Mouse (Mus musculus) spleen, postnatal 10 days (tissue): ENCODE measurements around the gene Crybg3.

ENCODE experiments used
- DNase-seq, 2 experiments: peaks; one replicate each; pipeline ENCODE4 v3.0.0; 2021 to 2022; ENCODE audit warnings: low spot score in 2 of 2

Crybg3 gene

DNA sequence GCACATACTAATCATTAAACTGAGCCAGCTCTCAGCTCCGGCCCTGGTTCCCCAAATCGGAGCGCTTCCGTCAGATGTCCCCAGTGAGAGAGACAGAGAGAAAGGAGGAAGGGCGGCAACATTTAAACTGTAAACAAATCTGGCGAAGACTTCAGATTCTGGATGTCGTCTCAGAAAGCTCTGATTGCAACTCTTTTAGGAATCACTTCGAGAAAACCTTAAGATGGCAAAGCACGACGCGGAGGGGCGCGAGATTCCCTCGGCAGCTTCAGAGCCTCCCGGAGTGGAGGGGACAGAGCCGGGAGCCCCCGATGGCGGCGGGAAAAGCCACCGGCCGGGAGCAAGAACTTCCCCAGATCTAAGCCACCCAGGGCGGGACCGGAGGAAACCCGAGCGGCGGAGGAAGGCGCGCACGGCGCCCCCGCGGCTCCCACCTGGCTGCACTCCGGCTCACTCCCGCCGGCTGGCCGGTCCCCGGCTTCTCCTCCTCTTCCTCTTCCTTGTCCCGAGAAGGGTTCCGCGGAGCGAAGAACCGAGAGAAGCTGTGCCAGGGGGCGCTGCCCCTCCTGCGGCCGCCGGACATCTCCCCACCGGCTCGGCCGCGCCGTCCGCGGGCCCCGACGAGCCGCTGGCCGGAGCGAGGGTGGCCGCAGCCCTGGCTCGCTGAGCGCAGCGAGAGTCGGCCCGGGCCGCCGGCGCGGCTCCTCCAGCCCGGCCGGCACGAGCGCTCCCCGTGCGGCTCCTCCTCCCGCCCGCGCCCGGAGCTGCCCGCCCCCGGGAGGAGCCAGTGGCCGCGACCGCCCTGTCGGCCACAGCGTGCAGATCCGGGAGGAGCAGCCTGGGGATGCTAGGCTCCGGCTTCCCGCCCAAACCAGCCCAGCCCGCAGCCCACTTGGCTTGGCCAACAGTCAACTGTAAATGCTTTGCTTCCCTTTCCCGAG is at the start of gene Crybg3:
Gene Crybg3, minus strand, starts transcription at position 669 of the 941 bp plus-strand sequence.
- DNase-seq, result peak; percentile 20 to 45

DNA sequence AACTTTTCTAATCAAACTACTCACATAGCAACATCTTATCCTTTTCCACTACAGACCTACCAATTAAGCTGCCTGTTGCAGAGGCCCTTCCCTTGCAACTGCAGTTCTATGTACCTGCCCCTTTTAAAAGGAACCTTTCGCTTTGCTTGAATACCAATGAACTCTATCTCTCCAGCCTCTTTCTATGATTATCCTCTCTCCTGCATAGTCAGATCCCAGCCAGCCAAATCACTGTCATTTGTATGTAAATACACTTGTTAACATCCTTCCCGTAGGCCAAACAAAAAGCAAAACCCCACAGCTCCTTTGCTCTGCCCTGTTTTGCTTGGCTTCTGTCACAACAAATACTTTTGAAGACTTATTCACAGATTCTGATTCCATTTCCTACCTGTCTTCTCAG is 43.0 kb upstream of the Crybg3 start:
- DNase-seq, result no peak

DNA sequence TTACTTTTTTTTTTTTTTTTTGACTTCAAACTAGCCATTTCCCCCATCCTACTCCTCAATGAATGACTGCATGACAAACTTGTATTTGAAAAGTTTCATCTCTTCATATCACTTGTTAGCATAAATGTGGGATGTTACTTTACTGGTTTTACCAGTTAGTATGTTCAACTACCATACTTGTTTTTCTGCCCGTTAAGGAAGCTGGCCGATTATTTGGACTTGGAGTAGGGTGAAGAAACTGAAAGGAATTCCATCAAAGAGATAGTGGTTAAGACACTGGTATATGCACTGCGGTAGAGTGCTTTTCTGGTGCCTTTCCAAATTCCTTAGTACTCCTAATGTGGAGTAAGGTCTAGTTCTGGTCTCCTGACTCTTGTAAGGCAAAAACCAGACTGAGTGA is 39.2 kb upstream of the Crybg3 start:
- DNase-seq, result no peak

DNA sequence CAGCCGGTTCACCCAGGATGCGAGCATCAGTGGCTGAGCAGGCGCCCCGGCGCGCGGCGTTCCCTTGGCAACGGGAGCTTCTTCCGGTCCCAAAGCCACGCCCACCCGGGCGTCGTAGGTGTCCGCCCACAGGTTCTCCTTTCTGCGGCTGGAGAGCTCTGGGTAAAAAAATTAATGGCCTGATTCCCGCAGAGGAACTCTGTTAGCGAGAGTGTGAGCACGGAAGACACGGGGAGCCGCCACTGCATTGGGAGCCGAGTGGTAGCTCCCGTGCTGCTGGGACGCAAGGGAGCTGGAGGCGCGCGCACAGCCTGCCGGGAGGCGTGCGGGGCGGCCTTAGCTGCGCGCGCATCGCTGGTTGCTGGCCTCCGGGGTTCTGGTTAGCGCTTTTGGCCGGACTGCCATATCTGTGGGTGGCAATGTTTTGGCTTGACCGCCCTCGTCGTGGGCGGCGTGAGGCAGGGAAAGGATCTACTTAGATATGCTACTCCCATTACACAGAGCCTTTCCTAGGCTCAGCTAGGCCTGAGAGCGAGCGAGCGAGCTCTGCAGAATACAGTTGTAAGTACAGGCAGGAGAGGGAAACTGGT is 38.4 kb upstream of the Crybg3 start, which contains the start of gene Arl6:
Gene Arl6, minus strand, starts transcription at position 290 of the 590 bp plus-strand sequence.
- DNase-seq, result peak; percentile 80 to 93

DNA sequence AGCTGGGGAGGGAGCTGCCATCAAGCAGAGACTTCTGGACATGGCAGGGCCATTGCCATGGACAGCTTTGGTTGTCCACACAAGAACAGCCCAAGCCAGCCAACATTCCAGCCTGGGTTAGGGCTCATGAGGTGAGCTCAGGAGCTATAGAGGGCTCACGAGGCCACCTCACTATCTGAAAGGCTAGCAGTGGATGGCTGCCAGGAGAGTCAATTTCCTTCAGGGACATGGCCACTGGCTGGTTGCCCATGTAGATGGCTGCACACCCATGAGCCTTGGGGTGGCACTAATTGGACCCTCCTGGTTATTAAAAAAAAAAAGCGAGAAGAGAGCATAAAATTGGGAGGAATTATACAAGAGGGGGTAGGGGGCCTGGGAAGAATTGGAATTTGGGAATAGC is 33.8 kb upstream of the Crybg3 start:
- DNase-seq, result no peak

DNA sequence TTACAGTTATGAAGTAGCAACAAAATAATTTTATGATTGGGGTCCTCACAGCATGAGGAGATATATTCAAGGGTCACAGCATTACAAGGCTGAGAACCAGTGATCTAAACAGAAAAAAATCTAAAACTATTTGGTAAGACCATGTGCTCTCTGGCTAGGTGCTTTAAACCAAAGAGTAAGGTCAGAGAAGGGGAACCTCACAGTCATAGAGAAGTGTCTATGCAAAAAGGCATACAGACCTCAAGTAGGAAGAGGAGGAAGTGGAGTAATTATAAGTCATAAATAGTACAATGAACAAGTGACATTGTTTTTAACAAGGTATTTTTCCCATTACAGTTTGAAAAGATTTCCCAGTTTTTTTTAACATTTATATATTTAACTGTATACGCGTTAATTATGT is 20.8 kb upstream of the Crybg3 start:
- no peak for DNase-seq

DNA sequence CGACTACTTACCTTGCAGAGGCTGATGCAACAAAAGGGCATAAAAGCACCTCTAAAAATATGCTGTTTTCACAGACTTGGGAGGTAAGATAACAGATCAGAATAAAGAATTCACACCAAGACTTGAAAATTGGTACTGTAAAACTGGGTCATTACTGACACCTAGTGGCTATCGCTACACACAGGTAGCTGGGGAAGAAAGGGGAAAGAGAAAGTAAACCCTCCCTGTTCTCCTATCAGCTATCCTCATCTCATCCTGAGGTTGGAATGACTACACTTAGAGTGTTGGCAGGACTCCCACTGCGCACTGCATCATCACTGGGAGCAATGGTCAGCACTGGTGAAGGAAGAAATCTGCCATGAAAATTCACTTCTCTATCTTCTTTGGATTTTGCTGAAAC is 16.4 kb upstream of the Crybg3 start:
- DNase-seq, result no peak

DNA sequence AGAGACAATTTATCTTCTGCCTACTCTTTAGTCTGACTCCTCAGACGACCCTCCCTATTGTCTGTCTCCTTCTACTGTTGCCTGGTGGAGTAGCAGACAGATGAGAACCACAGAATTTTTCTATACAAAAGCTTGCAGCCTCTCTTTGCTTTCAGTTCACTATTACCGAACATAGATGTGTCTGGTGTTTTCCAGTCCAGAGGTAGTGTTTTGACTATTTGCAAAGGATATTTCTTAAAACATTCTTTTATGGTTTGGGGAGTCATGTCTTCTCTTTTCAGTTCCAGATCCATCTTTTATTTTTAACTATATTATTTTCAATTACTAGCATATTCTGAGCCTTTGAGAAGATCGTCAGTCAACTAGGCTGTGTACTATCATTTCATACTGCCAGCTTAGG is 14.9 kb upstream of the Crybg3 start:
- DNase-seq, result no peak

DNA sequence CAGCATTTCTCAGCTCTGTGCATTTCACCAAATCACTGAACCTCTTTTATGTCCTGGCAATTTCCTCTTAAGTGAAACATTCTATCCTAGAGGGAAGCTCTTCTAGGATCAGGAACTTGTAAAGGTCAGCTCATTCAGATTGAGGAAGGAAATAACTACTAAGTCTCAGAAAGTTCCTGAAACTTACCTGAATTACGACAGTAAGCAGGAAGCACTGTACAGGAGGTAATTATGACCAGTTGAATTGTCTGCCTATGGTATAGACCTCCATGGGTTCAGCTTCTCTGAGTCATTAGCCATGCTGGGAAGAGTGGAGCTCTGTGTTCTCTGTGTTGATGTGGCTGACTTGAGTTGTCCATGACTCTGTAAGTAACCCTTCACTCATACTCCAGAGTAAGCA is 10.0 kb upstream of the Crybg3 start:
- no peak for DNase-seq

DNA sequence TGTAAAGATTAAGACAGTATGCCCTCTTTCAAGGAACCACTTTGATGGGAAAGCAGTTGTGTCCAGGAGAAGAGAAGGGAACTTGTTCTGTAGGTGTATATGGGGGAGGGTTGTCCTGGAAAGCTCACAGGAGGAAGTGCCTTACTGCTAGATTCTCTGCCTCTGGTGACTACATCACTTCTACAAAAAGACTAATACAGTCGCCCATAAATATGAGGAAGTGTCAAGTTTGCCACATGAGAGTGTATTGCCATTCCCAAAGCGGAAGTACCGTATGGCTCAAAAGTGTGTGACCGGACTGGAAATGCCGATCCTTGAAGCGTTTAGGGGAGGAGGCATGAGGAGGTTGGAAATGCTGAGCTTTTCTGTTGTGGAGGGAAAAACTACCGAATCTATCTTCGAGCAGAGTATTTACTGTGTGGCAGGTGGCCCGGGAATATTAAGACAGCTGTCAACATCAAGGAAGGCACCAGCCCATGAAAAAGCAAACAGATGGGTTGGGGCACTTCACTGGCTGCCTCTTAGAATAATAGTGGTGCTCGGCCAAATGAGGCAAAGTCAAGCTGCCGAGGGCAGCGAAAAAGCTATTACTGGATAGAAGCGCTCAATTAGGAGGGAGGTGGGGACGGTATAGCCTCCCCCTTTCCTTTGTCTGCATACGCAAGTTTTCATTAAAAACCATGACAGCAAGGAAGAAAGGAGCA is 3.5 kb upstream of the Crybg3 start:
- no peak for DNase-seq

DNA sequence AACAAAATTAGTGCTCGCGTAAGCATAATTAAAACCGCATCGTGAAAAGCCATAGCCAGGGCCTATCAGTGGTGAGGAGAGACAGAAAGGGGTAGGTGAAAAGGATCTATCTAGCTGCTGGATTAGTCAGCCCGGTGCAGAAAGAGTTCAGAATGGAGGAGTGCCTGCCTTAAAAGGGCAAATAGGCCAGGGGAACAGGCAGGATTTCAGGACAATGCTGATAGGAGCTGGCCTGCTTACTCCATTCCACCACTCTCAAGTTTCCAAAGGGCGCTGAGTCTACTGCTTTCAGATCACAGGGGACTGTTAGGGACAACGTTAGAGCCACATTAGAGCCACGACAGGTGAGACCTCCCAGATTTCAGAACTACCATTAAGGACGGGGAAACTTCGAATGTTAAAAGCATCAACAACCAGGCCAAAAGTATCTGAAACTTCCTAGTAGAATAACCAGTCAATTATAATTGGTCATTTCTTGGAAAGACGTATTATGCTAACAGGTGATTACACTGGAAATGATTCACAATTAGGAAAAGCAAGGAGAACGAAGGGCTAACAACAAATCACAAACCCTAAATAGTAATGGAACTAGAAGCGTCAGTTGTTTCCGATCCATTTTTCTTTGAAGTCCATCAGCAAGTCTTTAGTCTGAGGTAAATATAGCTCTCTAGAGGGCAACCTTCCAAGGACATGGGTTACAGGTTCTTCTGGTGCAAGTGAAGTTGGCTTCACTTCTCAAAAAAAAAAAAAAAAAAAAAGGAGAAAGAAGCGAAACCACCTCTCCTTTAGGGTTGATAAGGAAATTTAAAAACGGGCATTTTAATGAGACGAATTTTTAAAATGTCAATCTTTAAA is 1.1 kb downstream of the Crybg3 start:
- DNase-seq, result no peak

DNA sequence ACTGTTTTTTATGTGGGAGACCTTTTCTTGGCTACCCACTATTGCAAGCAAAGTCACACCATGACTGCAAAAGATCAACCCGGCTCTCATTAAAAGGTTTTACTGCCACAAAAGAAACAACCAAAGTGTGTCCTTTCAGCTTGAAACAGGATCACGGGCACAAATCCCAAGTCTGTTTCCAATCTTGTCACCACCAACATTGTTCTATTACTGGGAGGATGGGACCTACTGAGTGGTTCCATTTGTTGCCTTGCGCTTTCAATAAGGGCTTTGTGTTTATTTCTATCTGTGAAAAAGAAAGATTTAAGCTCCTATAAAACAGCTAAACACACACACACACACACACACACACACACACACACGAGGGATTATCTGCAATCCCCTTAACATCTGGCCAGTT is 1.8 kb downstream of the Crybg3 start:
- DNase-seq, result no peak

DNA sequence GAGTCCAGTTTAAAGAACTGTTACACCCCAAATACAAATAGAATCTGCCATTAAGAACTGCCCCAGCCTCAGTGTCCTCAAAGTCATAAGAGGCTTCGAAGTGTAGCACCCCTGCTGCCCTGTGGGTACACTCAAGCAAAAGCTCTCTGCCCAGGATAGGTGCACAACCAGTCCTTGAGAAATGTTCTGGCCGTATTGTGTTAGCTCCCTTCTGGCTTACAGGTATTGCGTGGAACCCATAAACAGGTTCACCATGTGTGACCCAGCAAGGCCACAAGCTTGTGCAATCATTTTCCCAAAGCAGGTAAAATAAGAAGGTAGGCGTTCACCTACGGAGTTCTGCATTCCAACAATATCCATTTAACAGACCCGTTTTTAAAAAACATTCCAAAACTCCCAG is 3.5 kb downstream of the Crybg3 start:
- no peak for DNase-seq

DNA sequence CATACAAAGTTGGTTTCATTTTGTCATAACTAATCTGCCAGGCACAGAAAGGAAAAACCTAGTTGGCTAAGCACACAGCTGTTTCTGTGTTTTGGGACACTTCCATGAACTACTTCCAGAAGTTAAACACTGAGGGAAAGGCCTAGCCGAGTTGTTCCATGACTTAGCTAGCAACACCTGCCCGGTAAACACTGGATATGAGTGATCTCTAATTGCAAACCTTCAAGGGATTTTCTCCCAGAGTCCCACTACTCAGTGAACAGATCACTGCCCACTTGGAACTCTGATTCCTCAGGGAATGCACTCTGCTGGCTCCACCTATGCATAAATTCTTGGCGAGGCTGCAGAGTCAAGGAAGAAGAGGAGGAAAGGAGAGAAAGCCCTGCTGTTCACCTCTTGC is 6.1 kb downstream of the Crybg3 start:
- no peak for DNase-seq

DNA sequence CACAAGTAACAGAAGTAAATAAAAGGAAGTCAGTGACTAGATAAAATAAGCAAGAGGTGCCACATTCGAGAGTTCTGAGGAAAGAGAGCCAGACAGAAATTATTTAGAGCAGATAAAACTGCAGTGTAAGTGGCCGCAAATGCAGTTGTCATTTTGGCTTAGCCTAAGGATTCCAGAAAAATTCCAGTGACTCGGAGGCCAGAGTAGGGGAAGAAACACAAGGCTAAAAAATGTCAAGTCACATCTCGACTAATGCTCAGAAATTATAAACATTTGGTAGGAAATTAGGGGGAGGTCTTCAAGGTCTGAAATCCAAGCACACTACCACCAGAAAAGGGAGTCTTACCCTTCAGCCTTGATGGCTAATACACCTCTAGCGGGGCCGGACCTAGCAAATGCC is 10.0 kb downstream of the Crybg3 start:
- no peak for DNase-seq

DNA sequence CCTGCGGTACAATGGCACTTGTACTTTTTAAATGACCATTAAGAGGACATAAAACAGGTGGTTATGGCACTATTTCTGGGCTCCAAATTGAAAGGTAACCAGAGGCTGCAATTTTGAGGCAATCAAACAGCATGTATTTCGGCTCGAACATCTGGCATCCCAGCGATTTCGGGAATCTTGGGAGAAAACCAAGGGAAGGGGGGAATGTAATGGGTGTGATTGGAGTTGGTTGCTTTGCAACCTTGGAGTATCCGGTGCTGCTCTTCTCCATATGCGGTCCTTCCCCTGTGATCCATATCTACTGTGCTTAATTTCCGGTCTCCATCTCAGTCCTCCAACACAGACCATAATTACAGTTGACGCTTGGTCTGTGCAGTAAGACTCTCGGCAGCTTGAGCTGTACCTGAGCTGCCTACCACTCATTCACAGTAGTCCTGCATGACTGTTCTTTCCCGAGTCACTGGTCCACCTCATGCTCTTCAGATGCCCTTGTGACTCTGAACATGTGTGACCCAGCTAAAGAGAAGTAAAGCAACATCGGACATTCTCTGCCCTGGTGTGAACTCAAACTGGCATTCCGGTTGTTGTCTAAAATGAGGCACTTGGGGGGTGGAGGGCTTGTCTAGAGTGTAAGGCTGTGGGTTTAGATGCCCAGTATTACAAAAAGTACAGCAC is 12.3 kb downstream of the Crybg3 start:
- no peak for DNase-seq

DNA sequence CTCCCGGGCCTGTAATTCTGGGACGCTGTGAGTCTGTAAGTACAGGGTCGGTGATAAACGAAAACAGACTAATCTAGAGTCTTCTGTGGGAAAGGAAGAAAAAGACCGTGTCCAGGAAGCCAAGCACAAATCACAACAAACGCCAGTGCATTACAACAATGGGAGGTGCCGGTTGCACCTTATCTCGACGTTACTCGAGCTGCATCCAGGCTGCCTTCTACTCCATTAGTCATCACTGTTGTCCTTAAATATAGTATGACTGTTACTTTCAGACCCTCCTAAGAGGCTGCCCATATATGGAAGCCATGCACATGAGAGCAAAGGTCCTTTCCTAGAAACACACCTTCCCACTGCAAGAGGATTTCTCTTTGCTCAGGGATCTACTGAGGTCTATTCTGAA is 13.0 kb downstream of the Crybg3 start:
- DNase-seq, result no peak

DNA sequence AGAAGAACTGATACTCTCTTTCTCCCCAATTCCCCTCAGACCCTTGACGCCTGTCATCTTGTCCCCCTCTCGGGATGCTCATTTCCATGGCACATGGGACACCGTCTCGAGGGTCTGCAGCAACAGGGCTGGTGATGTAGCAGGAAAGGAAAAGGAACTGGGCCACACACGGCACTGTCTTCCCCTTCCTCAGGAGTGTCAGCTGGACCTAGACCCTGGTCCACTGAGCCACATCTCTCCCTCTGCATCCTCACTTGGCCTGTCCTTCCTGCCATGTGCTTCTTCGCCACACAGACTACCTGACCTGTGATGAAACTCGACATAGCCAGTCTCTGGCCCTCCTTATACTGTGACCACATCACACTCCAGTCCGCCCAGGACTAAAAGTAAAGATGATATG is 13.9 kb downstream of the Crybg3 start:
- DNase-seq, result no peak

DNA sequence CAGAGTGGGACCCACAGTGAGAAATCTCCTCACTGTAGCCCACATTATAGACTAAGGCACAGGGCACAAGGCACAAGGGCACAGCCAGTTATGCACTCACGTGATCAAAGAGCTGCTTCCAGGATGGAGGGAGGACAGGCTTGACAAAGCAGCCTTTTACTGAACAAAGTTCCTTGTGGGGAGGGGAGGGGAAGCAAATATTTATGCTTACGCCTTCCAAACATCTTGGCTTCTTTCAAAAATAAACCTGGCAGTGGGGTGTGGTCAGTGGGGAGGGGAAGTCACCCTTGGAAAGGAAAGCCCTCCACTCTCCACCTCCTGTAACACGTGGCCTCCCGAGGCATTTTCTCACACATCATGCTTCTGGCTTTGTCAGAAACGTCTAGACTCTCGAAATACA is 14.5 kb downstream of the Crybg3 start:
- no peak for DNase-seq

DNA sequence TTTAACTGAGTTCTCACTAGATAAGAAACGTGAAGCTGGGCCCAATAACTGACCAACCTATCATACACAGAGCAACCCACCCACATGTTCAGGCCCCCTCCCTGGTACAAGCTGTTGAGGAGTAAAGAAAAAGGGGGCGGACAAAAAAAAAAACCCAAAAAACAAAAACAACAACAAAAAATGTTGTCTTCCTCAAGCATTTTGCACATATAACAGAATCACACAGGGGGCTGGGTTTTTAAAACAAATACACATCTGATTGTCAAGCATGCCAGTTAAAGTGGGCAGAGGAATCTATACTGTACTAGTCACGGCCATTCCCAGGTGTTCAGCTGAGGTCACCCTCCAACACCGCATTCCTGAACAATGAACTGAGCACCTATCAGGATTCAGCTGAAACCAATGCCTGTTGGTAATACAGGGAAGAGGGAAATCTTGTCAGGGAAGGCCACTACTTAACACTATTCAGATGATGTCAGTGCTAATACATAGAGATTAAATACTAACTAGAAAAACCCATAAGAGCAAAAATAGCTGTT is 15.0 kb downstream of the Crybg3 start:
- DNase-seq, result no peak

DNA sequence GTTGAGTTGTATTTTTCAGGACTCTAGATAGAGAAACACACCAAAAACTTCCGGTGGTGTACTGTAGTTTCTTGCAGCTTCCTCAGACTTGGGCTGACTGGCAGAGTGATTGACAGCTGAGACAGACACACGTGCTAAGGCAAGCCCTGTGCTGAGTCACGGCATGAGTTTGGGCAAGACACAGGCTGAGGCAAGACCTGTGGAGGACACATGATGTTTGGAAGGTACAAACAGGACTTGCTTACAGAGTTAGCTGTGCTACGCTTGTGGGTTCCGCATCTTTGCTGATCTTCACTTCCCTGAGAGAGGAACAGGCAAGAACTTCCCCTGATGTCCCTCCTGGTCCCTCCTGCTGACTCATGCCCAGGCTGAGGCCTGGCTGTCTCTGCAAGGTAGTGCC is 17.3 kb downstream of the Crybg3 start:
- no peak for DNase-seq
